Mouse (Mus musculus): ENCODE results near the gene Mrgprf.

DNA sequence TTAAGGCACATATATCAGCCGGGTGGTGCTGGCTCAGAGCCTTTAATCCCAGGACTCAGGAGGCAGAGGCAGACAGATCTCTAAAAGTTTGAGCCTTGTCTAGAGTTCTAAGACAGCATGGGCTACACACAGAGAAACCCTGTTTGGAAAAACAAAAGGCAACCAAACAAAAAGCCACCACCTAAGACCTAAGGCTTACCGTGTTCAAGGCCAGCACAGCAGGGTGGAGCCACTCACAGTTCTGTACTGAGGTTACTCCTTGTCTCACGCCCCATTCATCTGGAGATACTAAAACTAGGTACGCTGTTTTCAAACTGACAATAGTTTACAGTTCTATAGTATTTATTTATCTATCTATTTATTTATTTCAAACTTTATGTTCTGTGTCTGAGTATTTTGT lies 15.2 kb upstream of the Mrgprf start:
- TF ChIP-seq CTCF (conservative IDR thresholded peaks at IDR 0.05; ENCODE audit: low read length) (no peak), NANOG (IDR thresholded peaks at IDR 0.05; ENCODE audit: borderline replicate concordance, low read length) (no peak)

All from E14TG2a.4 (cell line).